Mouse (Mus musculus): ENCODE data around the gene Cdk14.

Cdk14 gene

GRCm38 (mm10) chr5:5319824-5320505, 100.1 kb downstream of the Cdk14 start:
- DNase-seq (ENCODE audit: low spot score in 2 of 2): no peak

GRCm38 (mm10) chr5:5314270-5314669, 105.8 kb downstream of the Cdk14 start:
- DNase-seq (ENCODE audit: low spot score in 2 of 2): no peak

- DNase-seq (ENCODE audit: low spot score in 2 of 2): no peak
These were observed 106.8 kb downstream of the Cdk14 start for GRCm38 (mm10) chr5:5313195-5313760.

- DNase-seq (ENCODE audit: low spot score in 2 of 2): no peak
These were observed 114.8 kb downstream of the Cdk14 start for GRCm38 (mm10) chr5:5305286-5305685.

- no peak for DNase-seq (ENCODE audit: low spot score in 2 of 2)
These were observed 116.9 kb downstream of the Cdk14 start for GRCm38 (mm10) chr5:5303102-5303670.

- DNase-seq (ENCODE audit: low spot score in 2 of 2): no peak
These were observed 118.5 kb downstream of the Cdk14 start for GRCm38 (mm10) chr5:5301571-5302079.

GRCm38 (mm10) chr5:5300998-5301397, 119.1 kb downstream of the Cdk14 start:
- no peak for DNase-seq (ENCODE audit: low spot score in 2 of 2)

GRCm38 (mm10) chr5:5300290-5300689, 119.8 kb downstream of the Cdk14 start:
- DNase-seq (ENCODE audit: low spot score in 2 of 2): no peak

- DNase-seq (ENCODE audit: low spot score in 2 of 2): no peak
These were observed 122.9 kb downstream of the Cdk14 start for GRCm38 (mm10) chr5:5297222-5297621.

- no peak for DNase-seq (ENCODE audit: low spot score in 2 of 2)
These were observed 123.3 kb downstream of the Cdk14 start for GRCm38 (mm10) chr5:5296773-5297172.

- no peak for DNase-seq (ENCODE audit: low spot score in 2 of 2)
These were observed 127.1 kb downstream of the Cdk14 start for GRCm38 (mm10) chr5:5292830-5293542.

- DNase-seq (ENCODE audit: low spot score in 2 of 2): no peak
These were observed 128.7 kb downstream of the Cdk14 start for GRCm38 (mm10) chr5:5291321-5291991.

GRCm38 (mm10) chr5:5290714-5291113, 129.4 kb downstream of the Cdk14 start:
- no peak for DNase-seq (ENCODE audit: low spot score in 2 of 2)

- DNase-seq (ENCODE audit: low spot score in 2 of 2): no peak
These were observed 134.2 kb downstream of the Cdk14 start for GRCm38 (mm10) chr5:5285876-5286275.

GRCm38 (mm10) chr5:5284531-5284930, 135.6 kb downstream of the Cdk14 start:
- no peak for DNase-seq (ENCODE audit: low spot score in 2 of 2)

- no peak for DNase-seq (ENCODE audit: low spot score in 2 of 2)
These were observed 136.2 kb downstream of the Cdk14 start for GRCm38 (mm10) chr5:5283756-5284430.

GRCm38 (mm10) chr5:5282425-5282824, 137.7 kb downstream of the Cdk14 start:
- no peak for DNase-seq (ENCODE audit: low spot score in 2 of 2)

GRCm38 (mm10) chr5:5275321-5275720, 144.8 kb downstream of the Cdk14 start:
- no peak for DNase-seq (ENCODE audit: low spot score in 2 of 2)

- no peak for DNase-seq (ENCODE audit: low spot score in 2 of 2)
These were observed 145.8 kb downstream of the Cdk14 start for GRCm38 (mm10) chr5:5274318-5274717.

- DNase-seq (ENCODE audit: low spot score in 2 of 2): no peak
These were observed 153.4 kb downstream of the Cdk14 start for GRCm38 (mm10) chr5:5266787-5267126.
